Mouse (Mus musculus): ENCODE results near the gene Ccdc124. TPM values are rescaled to one million over a fixed set of nuclear protein-coding genes. Genes with fewer than 3 reads are reported as not detected.

Gene Ccdc124
- polyA plus RNA-seq, 1 experiment, result 142 TPM

- TF ChIP-seq MYOD1 (IDR thresholded peaks at IDR 0.05; ENCODE audit: control insufficient read depth, insufficient read length, low read depth) (peak; percentile 72), MAX (IDR thresholded peaks at IDR 0.05) (no peak), CEBPB (IDR thresholded peaks at IDR 0.05; ENCODE audit: low read depth) (peak; percentile 60), CTCF (IDR thresholded peaks at IDR 0.05; ENCODE audit: control insufficient read depth, insufficient read depth, insufficient read length) (no peak)
- Histone ChIP-seq H3K79me2 (ENCODE audit: control insufficient read depth, insufficient read depth) (peaks cover 23% of the 10 kb centered on the region), H3K79me3 (ENCODE audit: low read depth) (peaks cover 17% of the 10 kb centered on the region), H3K36me3 (ENCODE audit: control insufficient read depth, insufficient read depth) (no peaks in the 10 kb centered on the region), H3K4me3 (ENCODE audit: insufficient read depth, poor library complexity, severe bottlenecking) (no peak overlapping the region), H3K27me3 (ENCODE audit: control insufficient read depth, insufficient read depth, insufficient read length) (no peaks in the 10 kb centered on the region), H3ac (ENCODE audit: control insufficient read depth, insufficient read length, low read depth) (peak overlapping the region; percentile 42)
These were observed 29.4 kb upstream of the Ccdc124 start for GRCm38 (mm10) chr8:70903112-70903511.

GRCm38 (mm10) chr8:70902211-70902610 lies 28.5 kb upstream of the Ccdc124 start:
- Histone ChIP-seq H3K79me3 (ENCODE audit: low read depth) (peaks cover 8% of the 10 kb centered on the region), H3ac (ENCODE audit: control insufficient read depth, insufficient read length, low read depth) (no peak overlapping the region), H3K36me3 (ENCODE audit: control insufficient read depth, insufficient read depth) (no peaks in the 10 kb centered on the region), H3K27me3 (ENCODE audit: control insufficient read depth, insufficient read depth, insufficient read length) (no peaks in the 10 kb centered on the region), H3K79me2 (ENCODE audit: control insufficient read depth, insufficient read depth) (peaks cover 15% of the 10 kb centered on the region), H3K4me3 (ENCODE audit: insufficient read depth, poor library complexity, severe bottlenecking) (no peak overlapping the region)
- TF ChIP-seq USF1 (IDR thresholded peaks at IDR 0.05; ENCODE audit: low read depth) (no peak), FOSL1 (IDR thresholded peaks at IDR 0.05; ENCODE audit: insufficient read depth, low read length, poor library complexity, severe bottlenecking) (no peak), MYOG (IDR thresholded peaks at IDR 0.05; ENCODE audit: control insufficient read depth, extremely low read depth, insufficient read length) (no peak), MAX (IDR thresholded peaks at IDR 0.05) (no peak), CEBPB (IDR thresholded peaks at IDR 0.05; ENCODE audit: low read depth) (no peak), MYOD1 (IDR thresholded peaks at IDR 0.05; ENCODE audit: control insufficient read depth, insufficient read length, low read depth) (no peak), CTCF (IDR thresholded peaks at IDR 0.05; ENCODE audit: control insufficient read depth, insufficient read depth, insufficient read length) (no peak)

- H3K36me3 ChIP-seq (ENCODE audit: control insufficient read depth, insufficient read depth), result peaks cover 8% of the 10 kb centered on the region
- peaks cover 12% of the 10 kb centered on the region for H3K79me3 ChIP-seq (ENCODE audit: low read depth)
- peaks cover 15% of the 10 kb centered on the region for H3K79me2 ChIP-seq (ENCODE audit: control insufficient read depth, insufficient read depth)
- no peaks in the 10 kb centered on the region for H3K27me3 ChIP-seq (ENCODE audit: control insufficient read depth, insufficient read depth, insufficient read length)
- TF ChIP-seq CTCF (IDR thresholded peaks at IDR 0.05; ENCODE audit: control insufficient read depth, insufficient read depth, insufficient read length), result no peak
- TF ChIP-seq MAX (IDR thresholded peaks at IDR 0.05), result no peak
- TF ChIP-seq MYOG (IDR thresholded peaks at IDR 0.05; ENCODE audit: control insufficient read depth, extremely low read depth, insufficient read length), result no peak
- no peak for TF ChIP-seq USF1 (IDR thresholded peaks at IDR 0.05; ENCODE audit: low read depth)
- no peak for TF ChIP-seq MYOD1 (IDR thresholded peaks at IDR 0.05; ENCODE audit: control insufficient read depth, insufficient read length, low read depth)
- no peak for TF ChIP-seq FOSL1 (IDR thresholded peaks at IDR 0.05; ENCODE audit: insufficient read depth, low read length, poor library complexity, severe bottlenecking)
- TF ChIP-seq CEBPB (IDR thresholded peaks at IDR 0.05; ENCODE audit: low read depth), result no peak
- no peak overlapping the region for H3ac ChIP-seq (ENCODE audit: control insufficient read depth, insufficient read length, low read depth)
- H3K4me3 ChIP-seq (ENCODE audit: insufficient read depth, poor library complexity, severe bottlenecking), result no peak overlapping the region
These were observed 27.2 kb upstream of the Ccdc124 start for GRCm38 (mm10) chr8:70900872-70901387.

GRCm38 (mm10) chr8:70899226-70899625 lies 25.5 kb upstream of the Ccdc124 start:
- Histone ChIP-seq H3K36me3 (ENCODE audit: control insufficient read depth, insufficient read depth) (peaks cover 25% of the 10 kb centered on the region), H3ac (ENCODE audit: control insufficient read depth, insufficient read length, low read depth) (no peak overlapping the region)
- TF ChIP-seq USF1 (IDR thresholded peaks at IDR 0.05; ENCODE audit: low read depth), result no peak
- no peak for TF ChIP-seq MAX (IDR thresholded peaks at IDR 0.05)
- no peak for TF ChIP-seq MYOD1 (IDR thresholded peaks at IDR 0.05; ENCODE audit: control insufficient read depth, insufficient read length, low read depth)
- no peak for TF ChIP-seq MYOG (IDR thresholded peaks at IDR 0.05; ENCODE audit: control insufficient read depth, extremely low read depth, insufficient read length)
- TF ChIP-seq FOSL1 (IDR thresholded peaks at IDR 0.05; ENCODE audit: insufficient read depth, low read length, poor library complexity, severe bottlenecking), result no peak
- no peak for TF ChIP-seq CEBPB (IDR thresholded peaks at IDR 0.05; ENCODE audit: low read depth)
- TF ChIP-seq CTCF (IDR thresholded peaks at IDR 0.05; ENCODE audit: control insufficient read depth, insufficient read depth, insufficient read length), result no peak

GRCm38 (mm10) chr8:70898661-70899198 lies 25.0 kb upstream of the Ccdc124 start:
- TF ChIP-seq MYOG (IDR thresholded peaks at IDR 0.05; ENCODE audit: control insufficient read depth, extremely low read depth, insufficient read length) (no peak), MAX (IDR thresholded peaks at IDR 0.05) (no peak), CTCF (IDR thresholded peaks at IDR 0.05; ENCODE audit: control insufficient read depth, insufficient read depth, insufficient read length) (no peak), MYOD1 (IDR thresholded peaks at IDR 0.05; ENCODE audit: control insufficient read depth, insufficient read length, low read depth) (no peak), FOSL1 (IDR thresholded peaks at IDR 0.05; ENCODE audit: insufficient read depth, low read length, poor library complexity, severe bottlenecking) (no peak), USF1 (IDR thresholded peaks at IDR 0.05; ENCODE audit: low read depth) (no peak), CEBPB (IDR thresholded peaks at IDR 0.05; ENCODE audit: low read depth) (no peak)
- no peak overlapping the region for H3K4me3 ChIP-seq (ENCODE audit: insufficient read depth, poor library complexity, severe bottlenecking)

More at GRCm38 (mm10) chr8:70899226-70899625, 25.5 kb upstream of the Ccdc124 start:
- Histone ChIP-seq H3K79me3 (ENCODE audit: low read depth) (peaks cover 13% of the 10 kb centered on the region), H3K4me3 (ENCODE audit: insufficient read depth, poor library complexity, severe bottlenecking) (no peak overlapping the region), H3K79me2 (ENCODE audit: control insufficient read depth, insufficient read depth) (peaks cover 27% of the 10 kb centered on the region), H3K27me3 (ENCODE audit: control insufficient read depth, insufficient read depth, insufficient read length) (no peaks in the 10 kb centered on the region)

More at GRCm38 (mm10) chr8:70898661-70899198, 25.0 kb upstream of the Ccdc124 start:
- peak overlapping the region; percentile 22 for H3ac ChIP-seq (ENCODE audit: control insufficient read depth, insufficient read length, low read depth)
- H3K27me3 ChIP-seq (ENCODE audit: control insufficient read depth, insufficient read depth, insufficient read length), result no peaks in the 10 kb centered on the region
- peaks cover 27% of the 10 kb centered on the region for H3K79me2 ChIP-seq (ENCODE audit: control insufficient read depth, insufficient read depth)
- H3K36me3 ChIP-seq (ENCODE audit: control insufficient read depth, insufficient read depth), result peaks cover 30% of the 10 kb centered on the region
- H3K79me3 ChIP-seq (ENCODE audit: low read depth), result peaks cover 13% of the 10 kb centered on the region
